Mouse (Mus musculus) granulocyte monocyte progenitor cell, adult 5-6 weeks (primary cell): ENCODE data around the gene G0s2. TPM values are rescaled to one million over a fixed set of nuclear protein-coding genes. Genes with fewer than 3 reads are reported as not detected.
"Not testable (repeated sequence)": the region's sequence is repeated elsewhere in the genome, so short reads cannot be mapped to it uniquely, and the experiment has no call there.

Experiments used
- ATAC-seq: replicated peaks from 2 replicates; pipeline ENCODE4 v1.8.0; 2016; ENCODE audit warnings: mild to moderate bottlenecking, moderate TSS enrichment, inconsistent platforms; ENCODE audit not compliant: poor library complexity, severe bottlenecking
- total RNA-seq, 2 experiments: library from RNA; stranded (forward) in 1 of 2; stranded (reverse) in 1 of 2; fragments of 200-712, 200-1000 nt in 1 of 2; fragments of >200 nt in 1 of 2; fragmentation: Nextera tagmentation in 1 of 2; gene quantifications; 2 replicates each; pipeline ENCODE4 v1.2.3; 2014 to 2017

The G0s2 gene
- total RNA-seq, 2 experiments from 2014 or later = 2.3 to 20.4 TPM

- ATAC-seq = no peak
Measured at GRCm38 (mm10) chr1:193289914-193290313, 16.9 kb upstream of the G0s2 start.

- no peak for ATAC-seq
Measured at GRCm38 (mm10) chr1:193289076-193289475, 16.1 kb upstream of the G0s2 start.

- ATAC-seq = no peak
Measured at GRCm38 (mm10) chr1:193287578-193287977, 14.6 kb upstream of the G0s2 start.

- not testable (repeated sequence) for ATAC-seq
Measured at GRCm38 (mm10) chr1:193285766-193286325, 12.8 kb upstream of the G0s2 start.

- ATAC-seq = 0 out of 2 replicates have a peak, but pooled peaks have one; percentile 15
Measured at GRCm38 (mm10) chr1:193284228-193284779, 11.3 kb upstream of the G0s2 start.

- ATAC-seq = peak; percentile 40; the same call in 1 of the 2 replicates
Measured at GRCm38 (mm10) chr1:193281344-193281743, 8.3 kb upstream of the G0s2 start.

GRCm38 (mm10) chr1:193279492-193279891 is 6.5 kb upstream of the G0s2 start:
- ATAC-seq = peak; percentile 24

- ATAC-seq = no peak
Measured at GRCm38 (mm10) chr1:193278414-193279045, 5.5 kb upstream of the G0s2 start.

- peak; percentile 56 for ATAC-seq
Measured at GRCm38 (mm10) chr1:193274407-193275071, 1.5 kb upstream of the G0s2 start.

- ATAC-seq = peak; percentile 11
Measured at GRCm38 (mm10) chr1:193272137-193272915, 691 bp downstream of the G0s2 start.

GRCm38 (mm10) chr1:193270965-193271763 is 1.9 kb downstream of the G0s2 start:
- 0 out of 2 replicates have a peak, but pooled peaks have one; percentile 11 for ATAC-seq

GRCm38 (mm10) chr1:193265734-193266133 is 7.3 kb downstream of the G0s2 start:
- no peak for ATAC-seq

- ATAC-seq = peak; percentile 78
Measured at GRCm38 (mm10) chr1:193263955-193264598, 8.9 kb downstream of the G0s2 start, which contains the start of gene Hsd11b1. Hsd11b1 (minus strand) TSS chr1:193264075.

- ATAC-seq = no peak
Measured at GRCm38 (mm10) chr1:193263026-193263907, 9.8 kb downstream of the G0s2 start.

- peak; percentile 20; the same call in 1 of the 2 replicates for ATAC-seq
Measured at GRCm38 (mm10) chr1:193261897-193262548, 11.0 kb downstream of the G0s2 start.

GRCm38 (mm10) chr1:193259559-193259958 is 13.5 kb downstream of the G0s2 start:
- ATAC-seq = no peak

GRCm38 (mm10) chr1:193256621-193257098 is 16.4 kb downstream of the G0s2 start:
- ATAC-seq = 0 out of 2 replicates have a peak, but pooled peaks have one; percentile 19

- ATAC-seq = no peak
Measured at GRCm38 (mm10) chr1:193256289-193256577, 16.8 kb downstream of the G0s2 start.
